Mouse (Mus musculus): ENCODE results near the gene Gipc2. TPM values are rescaled to one million over a fixed set of nuclear protein-coding genes. Genes with fewer than 3 reads are reported as not detected.

Gene Gipc2
- polyA plus RNA-seq, 1 experiment from 2014 or later, result 4.6 TPM

DNA sequence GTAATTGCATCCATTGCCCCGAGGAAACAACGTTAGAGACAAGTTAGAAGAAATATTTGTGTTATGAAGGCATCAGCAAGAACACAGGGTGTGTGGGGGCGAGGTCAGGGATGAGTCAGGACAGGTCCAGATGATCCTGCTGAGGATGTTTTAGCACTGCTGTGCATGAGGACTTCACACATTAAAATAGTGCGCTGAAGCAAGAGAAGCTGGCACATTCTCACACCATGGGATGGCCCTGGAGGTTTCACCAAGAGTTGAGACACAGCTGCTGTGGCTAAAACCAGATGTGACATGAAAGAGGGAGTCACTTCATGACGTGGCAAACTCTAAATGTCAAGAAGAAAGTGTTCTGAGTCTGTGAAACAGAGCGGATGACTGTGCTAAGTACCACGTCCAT lies 38.9 kb downstream of the Gipc2 start:
- Histone ChIP-seq H3K4me3 (ENCODE audit: low read depth, low read length) (no peak overlapping the region), H3K4me1 (ENCODE audit: control insufficient read depth, insufficient read depth, low read length) (peaks cover 6% of the 10 kb centered on the region; the same call in 1 of the 2 replicates), H3K4me2 (ENCODE audit: low read depth, low read length) (no peak overlapping the region), H3K9me3 (ENCODE audit: control insufficient read depth, low read length) (no peaks in the 10 kb centered on the region), H3K27me3 (replicated peaks; ENCODE audit: control insufficient read depth, insufficient read depth, low read length) (no peaks in the 10 kb centered on the region), H3K9ac (ENCODE audit: low read depth, low read length) (no peak overlapping the region), H3K27ac (replicated peaks; ENCODE audit: low read depth, low read length) (no peak overlapping the region), H3K36me3 (ENCODE audit: control insufficient read depth, insufficient read depth, low read length) (no peaks in the 10 kb centered on the region)
- DNase-seq (ENCODE audit: low spot score) (no peak), ATAC-seq (ENCODE audit: low read depth) (no peak)
- 60% methylated on average over 7 of the region's 7 CpGs for WGBS

DNA sequence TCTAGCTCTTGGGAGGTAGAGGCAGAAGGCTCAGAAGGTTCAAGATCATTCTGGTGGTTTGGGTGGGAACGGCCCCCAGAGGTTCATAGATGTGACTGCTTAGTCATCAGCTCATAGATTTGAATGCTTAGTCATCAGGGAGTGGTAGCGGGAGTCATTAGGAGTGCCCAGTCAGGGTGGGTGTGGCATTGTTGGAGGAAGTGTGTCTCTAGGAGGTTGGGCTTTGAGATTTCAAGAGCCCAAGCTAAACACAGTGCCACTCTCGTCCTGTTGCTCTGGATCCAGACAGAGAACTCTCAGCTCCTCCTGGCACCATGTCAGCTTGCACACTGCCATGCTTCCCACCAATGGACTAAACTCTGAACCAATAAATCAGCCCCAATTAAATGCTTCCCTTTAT lies 43.3 kb downstream of the Gipc2 start:
- no peaks in the 10 kb centered on the region for H3K9me3 ChIP-seq (ENCODE audit: control insufficient read depth, low read length)
- no peaks in the 10 kb centered on the region for H3K27me3 ChIP-seq (replicated peaks; ENCODE audit: control insufficient read depth, insufficient read depth, low read length)
- H3K9ac ChIP-seq (ENCODE audit: low read depth, low read length), result no peak overlapping the region
- peak; percentile 66; the same call in 1 of the 2 replicates for ATAC-seq (ENCODE audit: low read depth)
- no peak for DNase-seq (ENCODE audit: low spot score)
- H3K27ac ChIP-seq (replicated peaks; ENCODE audit: low read depth, low read length), result no peak overlapping the region
- no peaks in the 10 kb centered on the region for H3K36me3 ChIP-seq (ENCODE audit: control insufficient read depth, insufficient read depth, low read length)
- no peak overlapping the region for H3K4me2 ChIP-seq (ENCODE audit: low read depth, low read length)
- H3K4me3 ChIP-seq (ENCODE audit: low read depth, low read length), result no peak overlapping the region
- peaks cover 6% of the 10 kb centered on the region; the same call in 1 of the 2 replicates for H3K4me1 ChIP-seq (ENCODE audit: control insufficient read depth, insufficient read depth, low read length)
- 82% methylated on average over 2 of the region's 3 CpGs for WGBS

GRCm38 (mm10) chr3:152122101-152122500 lies 43.9 kb downstream of the Gipc2 start:
- H3K9ac ChIP-seq (ENCODE audit: low read depth, low read length), result no peak overlapping the region
- H3K4me3 ChIP-seq (ENCODE audit: low read depth, low read length), result no peak overlapping the region
- peak; percentile 85 for ATAC-seq (ENCODE audit: low read depth)
- peak overlapping the region; percentile 28; the same call in 1 of the 2 replicates for H3K27ac ChIP-seq (replicated peaks; ENCODE audit: low read depth, low read length)
- no peaks in the 10 kb centered on the region for H3K27me3 ChIP-seq (replicated peaks; ENCODE audit: control insufficient read depth, insufficient read depth, low read length)
- no peaks in the 10 kb centered on the region for H3K36me3 ChIP-seq (ENCODE audit: control insufficient read depth, insufficient read depth, low read length)
- peak; percentile 84 for DNase-seq (ENCODE audit: low spot score)
- H3K9me3 ChIP-seq (ENCODE audit: control insufficient read depth, low read length), result no peaks in the 10 kb centered on the region
- WGBS, result 29% methylated on average over 6 of the region's 6 CpGs
- peaks cover 6% of the 10 kb centered on the region; the same call in 1 of the 2 replicates for H3K4me1 ChIP-seq (ENCODE audit: control insufficient read depth, insufficient read depth, low read length)
- no peak overlapping the region for H3K4me2 ChIP-seq (ENCODE audit: low read depth, low read length)

GRCm38 (mm10) chr3:152121169-152122009 lies 44.6 kb downstream of the Gipc2 start:
- 67% methylated on average over 11 of the region's 11 CpGs for WGBS

GRCm38 (mm10) chr3:152119987-152120386 lies 46.0 kb downstream of the Gipc2 start:
- Histone ChIP-seq H3K9me3 (ENCODE audit: control insufficient read depth, low read length) (no peaks in the 10 kb centered on the region), H3K4me3 (ENCODE audit: low read depth, low read length) (no peak overlapping the region), H3K36me3 (ENCODE audit: control insufficient read depth, insufficient read depth, low read length) (no peaks in the 10 kb centered on the region), H3K4me1 (ENCODE audit: control insufficient read depth, insufficient read depth, low read length) (peaks cover 6% of the 10 kb centered on the region), H3K27me3 (replicated peaks; ENCODE audit: control insufficient read depth, insufficient read depth, low read length) (no peaks in the 10 kb centered on the region), H3K4me2 (ENCODE audit: low read depth, low read length) (no peak overlapping the region), H3K27ac (replicated peaks; ENCODE audit: low read depth, low read length) (no peak overlapping the region), H3K9ac (ENCODE audit: low read depth, low read length) (no peak overlapping the region)
- WGBS, result 62% methylated on average over 4 of the region's 4 CpGs
- no peak for ATAC-seq (ENCODE audit: low read depth)
- DNase-seq (ENCODE audit: low spot score), result no peak

More at GRCm38 (mm10) chr3:152121169-152122009, 44.6 kb downstream of the Gipc2 start:
- peak overlapping the region; percentile 28; the same call in 1 of the 2 replicates for H3K27ac ChIP-seq (replicated peaks; ENCODE audit: low read depth, low read length)
- H3K27me3 ChIP-seq (replicated peaks; ENCODE audit: control insufficient read depth, insufficient read depth, low read length), result no peaks in the 10 kb centered on the region
- H3K4me3 ChIP-seq (ENCODE audit: low read depth, low read length), result no peak overlapping the region
- DNase-seq (ENCODE audit: low spot score) (no peak), ATAC-seq (ENCODE audit: low read depth) (no peak)
- H3K4me2 ChIP-seq (ENCODE audit: low read depth, low read length), result no peak overlapping the region
- H3K9ac ChIP-seq (ENCODE audit: low read depth, low read length), result no peak overlapping the region
- peaks cover 6% of the 10 kb centered on the region; the same call in 1 of the 2 replicates for H3K4me1 ChIP-seq (ENCODE audit: control insufficient read depth, insufficient read depth, low read length)
- H3K9me3 ChIP-seq (ENCODE audit: control insufficient read depth, low read length), result no peaks in the 10 kb centered on the region
- no peaks in the 10 kb centered on the region for H3K36me3 ChIP-seq (ENCODE audit: control insufficient read depth, insufficient read depth, low read length)

DNA sequence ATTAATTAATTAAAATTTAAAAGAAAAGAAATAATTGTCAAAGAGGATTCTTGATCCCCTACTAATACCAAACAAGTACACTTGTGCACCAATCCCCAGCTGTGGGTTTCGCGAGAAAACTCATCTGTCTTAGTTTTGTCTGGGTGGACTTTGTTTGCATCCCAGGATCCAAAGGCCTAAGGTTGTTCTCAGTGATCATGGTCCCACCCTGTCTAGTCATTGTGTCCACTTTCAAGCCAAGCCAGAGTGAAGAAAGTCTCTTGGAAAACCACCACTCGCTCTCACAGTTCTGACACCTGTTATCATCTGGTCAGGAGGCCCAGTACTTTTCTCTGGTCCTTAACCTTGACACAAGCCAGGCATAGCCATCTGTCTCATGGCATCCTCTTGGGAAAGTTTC lies 48.1 kb downstream of the Gipc2 start:
- no peaks in the 10 kb centered on the region for H3K36me3 ChIP-seq (ENCODE audit: control insufficient read depth, insufficient read depth, low read length)
- 96% methylated on average over 3 of the region's 3 CpGs for WGBS
- ATAC-seq (ENCODE audit: low read depth) (no peak), DNase-seq (ENCODE audit: low spot score) (no peak)
- H3K27ac ChIP-seq (replicated peaks; ENCODE audit: low read depth, low read length), result no peak overlapping the region
- no peak overlapping the region for H3K4me2 ChIP-seq (ENCODE audit: low read depth, low read length)
- H3K9me3 ChIP-seq (ENCODE audit: control insufficient read depth, low read length), result no peaks in the 10 kb centered on the region
- no peak overlapping the region for H3K4me3 ChIP-seq (ENCODE audit: low read depth, low read length)
- H3K9ac ChIP-seq (ENCODE audit: low read depth, low read length), result no peak overlapping the region
- no peaks in the 10 kb centered on the region for H3K27me3 ChIP-seq (replicated peaks; ENCODE audit: control insufficient read depth, insufficient read depth, low read length)
- peaks cover 14% of the 10 kb centered on the region for H3K4me1 ChIP-seq (ENCODE audit: control insufficient read depth, insufficient read depth, low read length)

DNA sequence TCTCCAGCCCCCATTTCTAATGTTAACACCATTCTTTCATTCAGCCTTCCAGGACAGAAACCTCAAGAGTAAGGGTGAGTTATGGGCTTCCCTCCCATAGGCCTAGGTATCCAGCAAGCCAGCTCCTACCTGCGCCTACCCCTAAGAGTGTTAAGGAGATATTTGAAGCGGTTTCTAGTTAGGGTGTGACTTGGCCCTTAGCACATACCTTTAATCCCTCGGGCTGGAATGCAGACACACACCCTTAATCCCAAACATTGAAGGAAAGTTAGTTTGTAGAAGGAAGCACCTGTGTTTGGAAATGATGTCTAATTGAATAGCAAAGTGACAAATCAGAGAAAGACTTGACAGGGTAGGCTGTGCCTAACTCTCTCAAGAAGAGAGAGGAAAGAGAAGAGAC lies 49.9 kb downstream of the Gipc2 start:
- Histone ChIP-seq H3K4me3 (ENCODE audit: low read depth, low read length) (no peak overlapping the region), H3K9me3 (ENCODE audit: control insufficient read depth, low read length) (no peaks in the 10 kb centered on the region), H3K27ac (replicated peaks; ENCODE audit: low read depth, low read length) (no peak overlapping the region), H3K4me2 (ENCODE audit: low read depth, low read length) (no peak overlapping the region), H3K36me3 (ENCODE audit: control insufficient read depth, insufficient read depth, low read length) (no peaks in the 10 kb centered on the region), H3K27me3 (replicated peaks; ENCODE audit: control insufficient read depth, insufficient read depth, low read length) (no peaks in the 10 kb centered on the region), H3K4me1 (ENCODE audit: control insufficient read depth, insufficient read depth, low read length) (peaks cover 12% of the 10 kb centered on the region; the same call in 1 of the 2 replicates), H3K9ac (ENCODE audit: low read depth, low read length) (no peak overlapping the region)
- 80% methylated on average over 3 of the region's 3 CpGs for WGBS
- DNase-seq (ENCODE audit: low spot score) (no peak), ATAC-seq (ENCODE audit: low read depth) (no peak)

GRCm38 (mm10) chr3:152114786-152115185 lies 51.2 kb downstream of the Gipc2 start:
- H3K9ac ChIP-seq (ENCODE audit: low read depth, low read length), result no peak overlapping the region
- H3K4me1 ChIP-seq (ENCODE audit: control insufficient read depth, insufficient read depth, low read length), result peaks cover 12% of the 10 kb centered on the region; the same call in 1 of the 2 replicates
- no peak overlapping the region for H3K4me3 ChIP-seq (ENCODE audit: low read depth, low read length)
- no peaks in the 10 kb centered on the region for H3K36me3 ChIP-seq (ENCODE audit: control insufficient read depth, insufficient read depth, low read length)
- no peaks in the 10 kb centered on the region for H3K9me3 ChIP-seq (ENCODE audit: control insufficient read depth, low read length)
- H3K27me3 ChIP-seq (replicated peaks; ENCODE audit: control insufficient read depth, insufficient read depth, low read length), result no peaks in the 10 kb centered on the region
- WGBS, result 28% methylated on average over 10 of the region's 10 CpGs
- H3K4me2 ChIP-seq (ENCODE audit: low read depth, low read length), result no peak overlapping the region; the same call in 1 of the 2 replicates
- DNase-seq (ENCODE audit: low spot score) (peak; percentile 94), ATAC-seq (ENCODE audit: low read depth) (peak; percentile 80)
- H3K27ac ChIP-seq (replicated peaks; ENCODE audit: low read depth, low read length), result no peak overlapping the region

Measured in embryonic facial prominence, embryonic 14.5 days (tissue).